Mouse (Mus musculus) olfactory bulb, adult 2 months (tissue): ENCODE measurements around the gene Dscaml1. TPM values are rescaled to one million over a fixed set of nuclear protein-coding genes. Genes with fewer than 3 reads are reported as not detected.

ENCODE experiments used
- H3K27ac ChIP-seq: fragments of 200-500 bp; 2 replicates; pipeline ENCODE4 v1.5.1; 2012; ENCODE audit warnings: low read depth, low read length; ENCODE audit not compliant: insufficient read depth
- H3K4me1 ChIP-seq: fragments of 200-500 bp; 2 replicates; pipeline ENCODE4 v1.6.1; 2012; ENCODE audit warnings: low read length; ENCODE audit not compliant: control insufficient read depth, insufficient read depth
- H3K4me3 ChIP-seq: fragments of 200-500 bp; 2 replicates; pipeline ENCODE4 v1.5.1; 2012; ENCODE audit warnings: mild to moderate bottlenecking, low read depth, low read length, moderate library complexity; ENCODE audit not compliant: insufficient read depth
- CTCF ChIP-seq: fragments of 200-500 bp; IDR thresholded peaks from 2 replicates; pipeline ENCODE4 v1.5.1; 2012; ENCODE audit warnings: low read depth, mild to moderate bottlenecking, low read length, moderate library complexity; ENCODE audit not compliant: insufficient read depth
- POLR2A ChIP-seq: fragments of 200-500 bp; IDR thresholded peaks from 2 replicates; pipeline ENCODE4 v1.6.1; 2012; ENCODE audit warnings: mild to moderate bottlenecking, low read depth, low read length, moderate library complexity; ENCODE audit not compliant: insufficient read depth
- WGBS: fragments of 180-500 bp; shearing (Covaris S2); methylation state at CpG from one replicate; pipeline ENCODE4 v1.1.7; 2018; 5-methylcytosine and 5-hydroxymethylcytosine counted together
- polyA plus RNA-seq: library from polyadenylated mRNA; stranded (reverse); fragments of >200 nt; gene quantifications from 2 replicates; pipeline ENCODE4 v1.2.4, GENCODE M21; 2012; ENCODE audit warnings: low replicate concordance; ENCODE audit not compliant: missing spikeins, insufficient read depth, insufficient read length

Dscaml1 gene
- polyA plus RNA-seq, 1 experiment: not detected

DNA sequence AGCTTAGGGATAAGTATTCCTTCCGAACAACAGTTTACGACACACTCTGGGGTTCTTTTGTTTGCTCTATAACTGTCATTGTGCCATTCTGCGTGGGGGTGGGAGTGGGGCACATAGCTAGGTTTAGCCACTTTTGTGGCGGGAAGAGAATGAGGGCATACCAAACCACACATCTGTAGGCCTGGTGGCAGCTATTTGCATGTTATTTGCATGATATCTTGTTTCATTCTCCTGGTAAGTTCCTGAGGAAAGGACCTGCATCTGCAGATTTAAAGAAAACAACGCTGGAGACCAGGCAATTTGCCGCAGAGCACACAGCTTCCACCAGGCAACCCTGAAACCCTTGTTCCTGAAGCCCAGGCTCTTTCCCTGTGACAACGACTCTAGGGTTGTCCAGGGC, 30.8 kb downstream of the Dscaml1 start:
- no peak overlapping the region for H3K4me3 ChIP-seq
- peaks cover 26% of the 10 kb centered on the region for H3K4me1 ChIP-seq
- no peak overlapping the region for H3K27ac ChIP-seq
- TF ChIP-seq POLR2A (no peak), CTCF (no peak)
- WGBS: 46% methylated on average over 7 of the region's 7 CpGs

GRCm38 (mm10) chr9:45458363-45458762, 31.9 kb downstream of the Dscaml1 start:
- H3K27ac ChIP-seq: no peak overlapping the region
- TF ChIP-seq POLR2A (no peak), CTCF (no peak)

DNA sequence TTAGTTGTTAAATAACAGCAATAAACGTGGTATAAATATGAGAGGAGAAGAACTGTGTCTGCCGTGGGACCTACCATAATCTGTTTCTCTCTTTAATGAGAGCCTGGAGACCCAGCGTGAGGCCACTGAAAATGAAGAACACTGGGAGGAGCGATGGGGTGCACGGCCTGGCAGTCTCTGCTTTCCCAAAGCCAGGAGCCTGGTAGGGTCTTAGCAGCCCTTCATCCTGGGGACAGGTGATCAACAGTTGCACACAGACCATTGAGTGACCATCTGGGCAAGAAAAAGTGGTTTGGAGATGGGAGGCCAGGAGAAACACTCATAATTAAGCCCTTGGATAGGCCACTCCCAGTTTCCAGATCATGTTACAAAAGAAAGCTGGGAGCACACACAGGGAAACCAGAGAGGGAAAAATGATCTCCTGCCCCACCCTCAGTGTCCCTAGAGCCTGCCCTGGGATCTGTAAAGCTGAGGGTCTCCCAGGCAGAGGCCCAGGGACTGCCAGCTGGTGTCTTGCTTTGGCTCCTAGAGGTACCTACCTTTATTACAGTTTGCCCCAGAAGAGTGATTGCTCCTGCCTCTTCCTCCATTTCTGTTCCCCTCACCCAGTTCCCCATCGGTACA, 39.1 kb downstream of the Dscaml1 start:
- peaks cover 31% of the 10 kb centered on the region for H3K4me1 ChIP-seq
- WGBS: 46% methylated on average over 6 of the region's 6 CpGs
- no peak overlapping the region for H3K27ac ChIP-seq
- TF ChIP-seq POLR2A: no peak
- TF ChIP-seq CTCF: no peak
- no peak overlapping the region for H3K4me3 ChIP-seq

More at GRCm38 (mm10) chr9:45458363-45458762, 31.9 kb downstream of the Dscaml1 start:
- H3K4me3 ChIP-seq: no peak overlapping the region
- WGBS: 47% methylated on average over 14 of the region's 14 CpGs
- peaks cover 23% of the 10 kb centered on the region for H3K4me1 ChIP-seq

- H3K27ac ChIP-seq: no peak overlapping the region
- H3K4me3 ChIP-seq: no peak overlapping the region
- TF ChIP-seq POLR2A (no peak), CTCF (no peak)
- WGBS: 34% methylated on average over 10 of the region's 10 CpGs
- peaks cover 48% of the 10 kb centered on the region for H3K4me1 ChIP-seq
These were observed 41.8 kb downstream of the Dscaml1 start for GRCm38 (mm10) chr9:45468235-45468634.

DNA sequence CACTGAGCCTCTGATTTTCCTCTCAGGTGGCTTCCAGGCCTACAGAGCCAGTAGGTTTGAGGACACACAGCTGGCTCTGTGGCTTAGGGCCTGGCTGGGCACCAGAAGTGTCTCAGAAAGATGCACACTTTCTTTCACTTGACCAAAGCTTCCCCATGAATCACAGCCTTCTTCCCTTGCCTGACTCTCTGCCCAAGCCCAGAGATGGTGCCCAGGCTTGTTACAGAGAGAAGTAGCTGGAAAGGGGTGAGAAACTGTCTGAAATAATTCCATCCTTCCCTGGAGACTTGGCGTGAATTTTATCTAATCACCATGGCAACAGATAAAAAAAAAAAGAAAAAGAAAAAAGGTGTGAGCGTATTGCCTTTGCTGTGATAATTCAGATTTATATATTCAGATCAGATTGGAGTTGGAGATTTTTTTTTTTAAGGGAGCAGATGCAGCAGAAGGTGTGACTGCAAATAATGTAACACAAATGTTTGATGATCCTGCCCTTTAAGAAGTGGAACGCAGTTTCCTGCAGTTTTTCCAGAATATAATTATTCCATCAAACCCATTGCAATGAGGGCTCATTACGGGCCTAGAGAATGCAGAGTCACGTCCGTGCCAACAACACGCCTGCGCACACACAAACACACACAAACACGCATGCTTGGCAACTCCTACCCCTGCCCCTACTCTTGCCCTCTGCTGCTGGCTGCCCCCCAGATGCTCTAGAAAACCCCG, 44.5 kb downstream of the Dscaml1 start:
- H3K4me3 ChIP-seq: no peak overlapping the region
- H3K4me1 ChIP-seq: peaks cover 40% of the 10 kb centered on the region
- 27% methylated on average over 10 of the region's 10 CpGs for WGBS
- H3K27ac ChIP-seq: peak overlapping the region; percentile 93
- TF ChIP-seq CTCF: no peak

DNA sequence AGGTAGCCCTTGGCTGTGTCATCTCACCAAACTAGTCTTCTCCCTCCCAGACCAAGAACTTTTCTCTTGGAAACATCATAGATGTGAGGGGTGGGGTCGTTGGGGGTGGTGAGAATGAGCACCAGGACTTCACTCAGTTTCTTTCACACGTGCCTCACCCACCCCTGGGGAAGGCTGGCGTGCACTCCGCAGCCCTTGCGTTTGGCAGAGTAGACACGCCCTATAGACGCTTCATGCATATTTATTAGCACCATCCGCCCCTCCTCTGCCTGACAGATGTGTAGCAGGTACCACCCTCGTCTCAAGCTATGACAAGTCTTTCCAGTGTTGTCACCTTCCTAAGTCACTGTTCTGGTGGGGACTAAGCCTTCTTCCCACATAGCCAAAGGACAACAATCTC, 45.3 kb downstream of the Dscaml1 start:
- peaks cover 42% of the 10 kb centered on the region for H3K4me1 ChIP-seq
- WGBS: 28% methylated on average over 9 of the region's 9 CpGs

GRCm38 (mm10) chr9:45474874-45475273, 48.4 kb downstream of the Dscaml1 start:
- H3K4me1 ChIP-seq: peaks cover 34% of the 10 kb centered on the region
- no peak overlapping the region for H3K27ac ChIP-seq
- no peak overlapping the region for H3K4me3 ChIP-seq
- no peak for TF ChIP-seq POLR2A
- no peak for TF ChIP-seq CTCF

More for the DNA sequence above, 45.3 kb downstream of the Dscaml1 start:
- H3K4me3 ChIP-seq: no peak overlapping the region
- TF ChIP-seq POLR2A (no peak), CTCF (no peak)
- H3K27ac ChIP-seq: peak overlapping the region; percentile 13

- WGBS: 83% methylated on average over 9 of the region's 9 CpGs
- Histone ChIP-seq H3K4me1 (peaks cover 16% of the 10 kb centered on the region), H3K27ac (no peak overlapping the region), H3K4me3 (no peak overlapping the region)
- TF ChIP-seq POLR2A (no peak), CTCF (no peak)
These were observed 54.5 kb downstream of the Dscaml1 start for GRCm38 (mm10) chr9:45480936-45481335.

- WGBS: 68% methylated on average over 4 of the region's 4 CpGs
- TF ChIP-seq CTCF (no peak), POLR2A (no peak)
- no peak overlapping the region for H3K4me3 ChIP-seq
- 0 out of 2 replicates have a peak overlapping the region, but pooled peaks have one; percentile 27 for H3K27ac ChIP-seq
- peaks cover 20% of the 10 kb centered on the region for H3K4me1 ChIP-seq
These were observed 60.2 kb downstream of the Dscaml1 start for GRCm38 (mm10) chr9:45486665-45487074.
